Mouse (Mus musculus): Measurements from ENCODE around the gene Slc6a17.

DNA sequence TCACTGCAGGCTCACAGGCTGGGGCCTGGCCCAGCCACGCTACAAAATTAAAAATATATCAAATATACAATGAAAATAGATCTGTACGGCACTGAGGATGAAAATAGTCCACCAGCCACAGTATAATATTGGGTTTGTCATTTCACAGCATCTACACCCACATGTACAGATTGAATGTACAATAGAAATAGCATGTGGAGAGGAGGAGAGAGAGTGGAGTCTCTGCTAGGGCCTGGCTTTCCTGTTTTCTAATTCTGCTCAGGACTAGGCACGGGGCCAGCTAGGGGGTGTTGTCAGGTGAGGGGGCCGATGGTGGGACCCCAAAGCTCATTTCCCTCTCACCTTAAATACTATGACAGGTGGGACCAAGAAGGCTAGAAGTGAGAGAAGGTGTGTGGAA is 48.8 kb downstream of the Slc6a17 start:
- TF ChIP-seq CTCF (IDR thresholded peaks at IDR 0.05; ENCODE audit: control insufficient read depth, insufficient read depth, insufficient read length) (no peak), MYOD1 (IDR thresholded peaks at IDR 0.05; ENCODE audit: control insufficient read depth, insufficient read length, low read depth) (no peak), USF1 (IDR thresholded peaks at IDR 0.05; ENCODE audit: low read depth) (no peak), CEBPB (IDR thresholded peaks at IDR 0.05; ENCODE audit: low read depth) (no peak), MAX (IDR thresholded peaks at IDR 0.05) (no peak), MYOG (IDR thresholded peaks at IDR 0.05; ENCODE audit: control insufficient read depth, extremely low read depth, insufficient read length) (no peak)

Measured in C2C12 (cell line).